Mouse (Mus musculus): ENCODE measurements around the gene Izumo1r. TPM values are rescaled to one million over a fixed set of nuclear protein-coding genes. Genes with fewer than 3 reads are reported as not detected.

Izumo1r gene
- 0.04 and 0.24 TPM in 2 replicates for polyA plus RNA-seq (2012; rRNA removed)

DNA sequence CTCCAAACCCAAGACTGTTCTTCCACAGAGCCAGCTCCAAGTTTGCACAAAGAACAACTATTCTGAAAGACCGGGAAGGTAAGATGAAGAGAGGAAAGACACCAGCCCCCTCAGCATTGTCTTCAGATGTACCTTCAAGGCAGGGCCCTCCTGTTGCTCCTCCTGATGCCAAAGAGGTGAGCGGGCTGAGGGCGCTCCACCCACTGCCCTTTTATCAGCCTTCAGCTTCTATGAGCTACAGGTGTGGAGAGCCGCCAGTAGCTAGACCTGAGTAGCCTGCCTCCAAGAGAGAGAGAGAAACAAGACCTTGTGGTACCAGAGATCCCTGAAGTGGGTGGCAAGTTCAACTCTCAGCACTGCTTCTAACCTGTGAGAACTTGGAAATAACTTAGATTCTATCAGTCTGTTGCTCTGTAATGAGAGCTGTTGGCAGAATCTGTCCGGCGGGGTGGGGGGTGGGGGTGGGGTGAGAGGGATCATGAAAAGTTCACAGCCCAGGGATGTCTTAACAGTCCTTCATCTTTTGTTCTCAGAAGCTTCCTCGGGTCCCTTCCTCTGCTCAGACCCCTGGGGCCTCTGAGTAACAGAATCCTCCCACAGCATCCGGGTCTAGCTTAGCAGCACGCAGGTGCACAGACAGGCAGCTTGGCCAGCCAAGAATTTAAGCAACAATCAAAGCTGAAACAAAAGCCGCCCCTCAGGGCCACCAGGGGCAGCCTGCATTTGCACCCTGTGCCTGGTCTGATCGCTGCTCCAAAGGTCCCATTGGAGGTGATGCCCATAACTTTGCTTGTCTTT, at the start of gene Izumo1r:
Gene Izumo1r (minus strand): TSS at position 369 of the 798 bp plus-strand sequence.

DNA sequence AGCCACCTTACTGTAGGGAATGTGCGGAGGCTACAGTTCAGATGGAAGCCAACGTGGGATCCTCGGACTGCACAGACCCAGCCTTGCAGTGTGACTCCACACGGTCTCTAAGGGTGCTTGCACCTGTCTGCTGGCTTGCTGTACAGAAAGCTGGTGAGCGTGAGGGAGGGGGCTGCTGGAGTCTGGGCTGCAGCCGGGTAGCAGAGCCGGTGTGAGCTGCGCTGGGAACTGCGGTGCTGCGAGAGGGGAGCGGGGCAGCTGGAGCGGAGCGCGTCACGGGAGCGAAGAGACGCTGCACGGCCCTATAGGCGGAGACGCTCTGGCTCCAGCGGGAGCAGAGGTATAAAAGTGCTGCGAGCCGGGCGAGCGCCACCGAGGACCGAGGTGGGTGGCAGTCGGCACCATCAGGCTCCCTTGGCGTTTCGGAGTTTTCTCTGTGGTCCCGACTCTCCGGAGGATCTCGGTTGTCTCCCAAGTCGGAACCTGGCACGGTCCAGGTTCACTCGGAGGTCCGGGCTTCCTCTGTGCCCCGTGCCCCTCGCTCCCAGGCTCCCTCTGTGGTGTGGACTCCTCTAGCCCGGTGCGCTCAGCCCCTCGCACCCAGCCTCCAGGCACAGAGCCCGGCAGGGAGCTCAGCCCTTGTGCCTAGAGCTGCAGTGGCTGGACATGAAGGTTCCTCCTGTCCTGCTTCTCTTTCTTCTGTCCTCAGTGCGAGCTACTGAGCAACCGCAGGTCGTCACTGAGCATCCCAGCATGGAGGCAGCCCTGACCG, 43.7 kb downstream of the Izumo1r start, which contains the start of gene Gpr83:
Gene Gpr83 (plus strand): TSS at position 343 of the 772 bp plus-strand sequence.

Other genes starting within 250 kb of the Izumo1r start
- gene Piwil4, start 163.2 kb downstream of the Izumo1r start, polyA plus RNA-seq (2012; rRNA removed): 0.26 and 0.28 TPM in 2 replicates
- gene Fut4, start 151.6 kb downstream of the Izumo1r start, polyA plus RNA-seq (2012; rRNA removed): 0.80 and 1.3 TPM in 2 replicates
- gene 1700012B09Rik, start 132.9 kb downstream of the Izumo1r start, polyA plus RNA-seq (2012; rRNA removed): 1.0 and 1.4 TPM in 2 replicates
- 12.2 and 13.4 TPM in 2 replicates for gene Mre11a, start 119.3 kb downstream of the Izumo1r start, polyA plus RNA-seq (2012; rRNA removed)
- gene Ankrd49, start 119.1 kb downstream of the Izumo1r start, polyA plus RNA-seq (2012; rRNA removed): 20.4 and 24.6 TPM in 2 replicates
- gene Gpr83, start 43.7 kb downstream of the Izumo1r start, polyA plus RNA-seq (2012; rRNA removed): 1.1 and 1.5 TPM in 2 replicates
- 118 and 142 TPM in 2 replicates for gene Panx1, start 141.5 kb upstream of the Izumo1r start, polyA plus RNA-seq (2012; rRNA removed)
- 0.03 TPM in 1 of 2 replicates, not detected in the other for gene Hephl1, start 208.2 kb upstream of the Izumo1r start, polyA plus RNA-seq (2012; rRNA removed)

All from central nervous system, embryonic 14 days (tissue).